Mouse (Mus musculus) heart, adult 2 months (tissue): ENCODE measurements at regions not wholly inside any gene's neighbourhood (a gene's known extent, or its start where the extent isn't known, plus 50 kb on each side); places are given as distances from the start of the nearest gene placed in this dataset.

Experiments used
- CTCF ChIP-seq: fragments of 200-600 bp; IDR thresholded peaks from 2 replicates; pipeline ENCODE4 v1.8.1; 2022; ENCODE audit warnings: antibody characterized with exemption, mild to moderate bottlenecking, moderate library complexity
- EP300 ChIP-seq: fragments of 200-500 bp; IDR thresholded peaks from 2 replicates; pipeline ENCODE4 v1.6.1; 2011; ENCODE audit warnings: low read depth, low read length, control low read depth; ENCODE audit not compliant: insufficient read depth
- POLR2A ChIP-seq: fragments of 200-500 bp; IDR thresholded peaks from 2 replicates; pipeline ENCODE4 v1.6.1; 2011; ENCODE audit warnings: mild to moderate bottlenecking, low read depth, low read length, control low read depth; ENCODE audit not compliant: insufficient read depth

GRCm38 (mm10) chr1:80873596-80873995 is 115.3 kb upstream of the Dock10 start:
- no peak for TF ChIP-seq CTCF
- no peak for TF ChIP-seq EP300
- no peak for TF ChIP-seq POLR2A
